Mouse (Mus musculus) embryonic facial prominence, embryonic 13.5 days (tissue): ENCODE measurements around the gene Zfp658. TPM values are rescaled to one million over a fixed set of nuclear protein-coding genes. Genes with fewer than 3 reads are reported as not detected.
A peak's percentile ranks its signal among the peaks of the same experiment; 100 is the strongest.

Experiments
- ATAC-seq: fragments of 200-750 bp; cut with Nextera tagmentation; 2 replicates; pipeline ENCODE4 v1.8.0; 2017; ENCODE audit warnings: low read depth; ENCODE audit not compliant: insufficient number of reproducible peaks, insufficient read depth, low FRiP score, low TSS enrichment
- H3K27ac ChIP-seq: fragments of 300-500 bp; sonication (generic); 2 replicates; pipeline ENCODE4 v1.5.1; 2015; ENCODE audit warnings: moderate library complexity, mild to moderate bottlenecking, inconsistent platforms
- H3K27me3 ChIP-seq: fragments of 300-500 bp; sonication (generic); 2 replicates; pipeline ENCODE4 v1.6.1; 2015; ENCODE audit warnings: mild to moderate bottlenecking, inconsistent platforms
- H3K36me3 ChIP-seq: fragments of 300-500 bp; sonication (generic); 2 replicates; pipeline ENCODE4 v1.6.1; 2015; ENCODE audit warnings: mild to moderate bottlenecking, inconsistent platforms
- H3K4me1 ChIP-seq: fragments of 300-500 bp; sonication (generic); 2 replicates; pipeline ENCODE4 v1.6.1; 2015; ENCODE audit warnings: inconsistent platforms
- H3K4me2 ChIP-seq: fragments of 300-500 bp; sonication (generic); 2 replicates; pipeline ENCODE4 v1.6.1; 2015; ENCODE audit warnings: moderate library complexity, mild to moderate bottlenecking, inconsistent platforms
- H3K4me3 ChIP-seq: fragments of 300-500 bp; sonication (generic); 2 replicates; pipeline ENCODE4 v1.5.1; 2015; ENCODE audit warnings: mild to moderate bottlenecking, inconsistent platforms
- H3K9ac ChIP-seq: fragments of 300-500 bp; sonication (generic); 2 replicates; pipeline ENCODE4 v1.6.1; 2015; ENCODE audit warnings: mild to moderate bottlenecking, inconsistent platforms
- H3K9me3 ChIP-seq: fragments of 300-500 bp; sonication (generic); 2 replicates; pipeline ENCODE4 v1.6.1; 2016; ENCODE audit warnings: inconsistent platforms
- WGBS: fragments of 180-500 bp; shearing (Covaris S2); methylation state at CpG from one replicate; pipeline ENCODE4 v1.1.7; 2015; ENCODE audit warnings: mixed read lengths; 5-methylcytosine and 5-hydroxymethylcytosine counted together
- polyA plus RNA-seq: library from polyadenylated mRNA; unstranded; fragments of >200 nt; fragmentation: Nextera tagmentation; extraction: Ambion mirVana; gene quantifications from 2 replicates; pipeline ENCODE4 v1.2.1, GENCODE M21; 2015

Gene Zfp658
- polyA plus RNA-seq = 5.1 and 6.6 TPM in 2 replicates

GRCm38 (mm10) chr7:43562006-43562633 is at the start of gene Zfp658:
Gene Zfp658, plus strand, starts transcription at chr7:43562256.
- peaks cover 15% of the 10 kb centered on the region for H3K4me1 ChIP-seq
- WGBS = under 1% methylated on average over 27 of the region's 27 CpGs
- peak within 1 kb of the TSS; percentile 80 for H3K4me2 ChIP-seq
- peak within 1 kb of the TSS; percentile 77 for H3K4me3 ChIP-seq
- H3K27me3 ChIP-seq = no peaks in the 10 kb centered on the region
- H3K9ac ChIP-seq = peak within 1 kb of the TSS; percentile 86
- peak within 1 kb of the TSS; percentile 93 for H3K27ac ChIP-seq
- H3K36me3 ChIP-seq = peaks cover 19% of the 10 kb centered on the region
- no peaks in the 10 kb centered on the region for H3K9me3 ChIP-seq
- peak; percentile 83 for ATAC-seq

- 75% methylated on average over 4 of the region's 4 CpGs for WGBS
- no peak for ATAC-seq
- no peak overlapping the region for H3K4me3 ChIP-seq
- no peaks in the 10 kb centered on the region for H3K36me3 ChIP-seq
- no peak overlapping the region for H3K27ac ChIP-seq
- H3K4me1 ChIP-seq = no peaks in the 10 kb centered on the region
- H3K4me2 ChIP-seq = no peak overlapping the region
- no peaks in the 10 kb centered on the region for H3K27me3 ChIP-seq
- no peaks in the 10 kb centered on the region for H3K9me3 ChIP-seq
- H3K9ac ChIP-seq = no peak overlapping the region
Measured at GRCm38 (mm10) chr7:43512519-43512918, 49.5 kb upstream of the Zfp658 start.

GRCm38 (mm10) chr7:43515076-43515475 is 47.0 kb upstream of the Zfp658 start:
- H3K4me2 ChIP-seq = no peak overlapping the region
- no peak overlapping the region for H3K9ac ChIP-seq
- H3K4me3 ChIP-seq = no peak overlapping the region
- H3K27ac ChIP-seq = no peak overlapping the region
- 77% methylated on average over 5 of the region's 5 CpGs for WGBS
- H3K36me3 ChIP-seq = no peaks in the 10 kb centered on the region
- H3K9me3 ChIP-seq = no peaks in the 10 kb centered on the region
- ATAC-seq = no peak
- no peaks in the 10 kb centered on the region for H3K27me3 ChIP-seq
- H3K4me1 ChIP-seq = no peaks in the 10 kb centered on the region

- Histone ChIP-seq H3K4me1 (no peaks in the 10 kb centered on the region), H3K4me3 (no peak overlapping the region), H3K9me3 (no peaks in the 10 kb centered on the region), H3K27me3 (no peaks in the 10 kb centered on the region), H3K27ac (no peak overlapping the region), H3K4me2 (no peak overlapping the region), H3K36me3 (no peaks in the 10 kb centered on the region), H3K9ac (no peak overlapping the region)
- WGBS = 82% methylated on average over 15 of the region's 15 CpGs
- ATAC-seq = no peak
Measured at GRCm38 (mm10) chr7:43518341-43518740, 43.7 kb upstream of the Zfp658 start.

GRCm38 (mm10) chr7:43522776-43523175 is 39.3 kb upstream of the Zfp658 start:
- Histone ChIP-seq H3K9ac (no peak overlapping the region), H3K27ac (no peak overlapping the region), H3K9me3 (no peaks in the 10 kb centered on the region), H3K4me2 (no peak overlapping the region), H3K36me3 (no peaks in the 10 kb centered on the region), H3K4me1 (no peaks in the 10 kb centered on the region), H3K27me3 (no peaks in the 10 kb centered on the region), H3K4me3 (no peak overlapping the region)
- whole genome bisulfite sequencing = 90% methylated on average over 2 of the region's 2 CpGs
- no peak for ATAC-seq

- no peaks in the 10 kb centered on the region for H3K4me1 ChIP-seq
- H3K9me3 ChIP-seq = no peaks in the 10 kb centered on the region
- H3K27me3 ChIP-seq = no peaks in the 10 kb centered on the region
- no peak overlapping the region for H3K4me2 ChIP-seq
- H3K9ac ChIP-seq = no peak overlapping the region
- no peak overlapping the region for H3K4me3 ChIP-seq
- no peak overlapping the region for H3K27ac ChIP-seq
- H3K36me3 ChIP-seq = no peaks in the 10 kb centered on the region
- WGBS = 52% methylated on average over 3 of the region's 3 CpGs
- no peak for ATAC-seq
Measured at GRCm38 (mm10) chr7:43525313-43525712, 36.7 kb upstream of the Zfp658 start.

- 70% methylated on average over 8 of the region's 8 CpGs for WGBS
- H3K9ac ChIP-seq = no peak overlapping the region
- H3K27ac ChIP-seq = no peak overlapping the region
- H3K9me3 ChIP-seq = no peaks in the 10 kb centered on the region
- no peak overlapping the region for H3K4me3 ChIP-seq
- no peak for ATAC-seq
- H3K36me3 ChIP-seq = no peaks in the 10 kb centered on the region
- no peak overlapping the region for H3K4me2 ChIP-seq
- H3K4me1 ChIP-seq = no peaks in the 10 kb centered on the region
- no peaks in the 10 kb centered on the region for H3K27me3 ChIP-seq
Measured at GRCm38 (mm10) chr7:43530216-43530785, 31.8 kb upstream of the Zfp658 start.

GRCm38 (mm10) chr7:43532936-43533505 is 29.0 kb upstream of the Zfp658 start:
- Histone ChIP-seq H3K9ac (no peak overlapping the region), H3K4me2 (no peak overlapping the region), H3K9me3 (no peaks in the 10 kb centered on the region), H3K4me1 (no peaks in the 10 kb centered on the region), H3K27me3 (no peaks in the 10 kb centered on the region), H3K27ac (no peak overlapping the region), H3K4me3 (no peak overlapping the region), H3K36me3 (no peaks in the 10 kb centered on the region)
- ATAC-seq = no peak
- WGBS = 84% methylated on average over 9 of the region's 9 CpGs

GRCm38 (mm10) chr7:43538524-43538923 is 23.5 kb upstream of the Zfp658 start:
- H3K4me3 ChIP-seq = no peak overlapping the region
- H3K36me3 ChIP-seq = no peaks in the 10 kb centered on the region
- H3K9ac ChIP-seq = no peak overlapping the region
- no peaks in the 10 kb centered on the region for H3K27me3 ChIP-seq
- ATAC-seq = no peak
- no peaks in the 10 kb centered on the region for H3K4me1 ChIP-seq
- no peaks in the 10 kb centered on the region for H3K9me3 ChIP-seq
- 66% methylated on average over 4 of the region's 4 CpGs for WGBS
- H3K4me2 ChIP-seq = no peak overlapping the region
- H3K27ac ChIP-seq = no peak overlapping the region

- Histone ChIP-seq H3K27me3 (no peaks in the 10 kb centered on the region), H3K27ac (no peak within 1 kb of the TSS), H3K36me3 (no peaks in the 10 kb centered on the region), H3K4me3 (no peak within 1 kb of the TSS), H3K9ac (no peak within 1 kb of the TSS), H3K4me2 (no peak within 1 kb of the TSS), H3K9me3 (no peaks in the 10 kb centered on the region), H3K4me1 (no peaks in the 10 kb centered on the region)
- no peak for ATAC-seq
- WGBS = 75% methylated on average over 7 of the region's 7 CpGs
Measured at GRCm38 (mm10) chr7:43544225-43544977, 17.7 kb upstream of the Zfp658 start, which contains the start of gene Cd33. Gene Cd33, minus strand, starts transcription at chr7:43544428.

GRCm38 (mm10) chr7:43545656-43546545 is 16.2 kb upstream of the Zfp658 start:
- no peak overlapping the region for H3K4me3 ChIP-seq
- WGBS = 57% methylated on average over 7 of the region's 7 CpGs
- no peak overlapping the region for H3K27ac ChIP-seq
- no peaks in the 10 kb centered on the region for H3K27me3 ChIP-seq
- H3K4me2 ChIP-seq = no peak overlapping the region
- no peak overlapping the region for H3K9ac ChIP-seq
- ATAC-seq = no peak
- no peaks in the 10 kb centered on the region for H3K4me1 ChIP-seq
- no peaks in the 10 kb centered on the region for H3K9me3 ChIP-seq
- no peaks in the 10 kb centered on the region for H3K36me3 ChIP-seq
